Mouse (Mus musculus) erythroid progenitor cell, adult 5-6 weeks (primary cell): Measurements from ENCODE around the gene Zfp580. TPM values are rescaled to one million over a fixed set of nuclear protein-coding genes. Genes with fewer than 3 reads are reported as not detected.

Experiments
- ATAC-seq: replicated peaks from 2 replicates; pipeline ENCODE4 v1.8.0; 2016; ENCODE audit warnings: moderate number of reproducible peaks, mild to moderate bottlenecking, moderate TSS enrichment, inconsistent platforms; ENCODE audit not compliant: poor library complexity, low FRiP score, severe bottlenecking
- total RNA-seq, 2 experiments: library from RNA; stranded (forward) in 1 of 2; stranded (reverse) in 1 of 2; fragments of 150-400 nt in 1 of 2; fragments of 186-747, 209-891 nt in 1 of 2; gene quantifications; 2 replicates each; pipeline versions ENCODE4 v1.2.3 to v1.2.4; 2015 to 2017; ENCODE audit warnings: low replicate concordance in 2 of 2

Gene Zfp580
- total RNA-seq, 2 experiments from 2014 or later, result not detected

DNA sequence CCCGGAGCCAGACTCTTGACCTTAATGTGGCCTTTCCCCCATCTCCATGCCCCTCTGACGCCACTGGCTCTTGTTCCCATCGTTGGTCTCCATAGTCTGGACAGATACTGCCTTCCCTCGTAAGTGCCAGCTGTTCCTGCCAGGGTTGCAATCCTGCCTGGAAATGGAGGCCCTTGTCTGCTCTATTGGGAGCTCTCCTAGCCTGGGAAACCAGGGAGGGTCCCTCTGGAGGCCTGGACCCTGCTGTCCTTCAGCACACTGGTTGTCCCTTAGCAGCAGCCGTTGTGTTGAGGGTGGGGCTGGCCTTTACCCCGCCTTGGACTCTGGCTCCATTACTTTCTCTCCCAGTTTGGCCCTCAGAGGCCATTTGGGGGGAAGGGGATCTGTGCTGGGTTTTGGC, 41.0 kb downstream of the Zfp580 start:
- ATAC-seq, result no peak

DNA sequence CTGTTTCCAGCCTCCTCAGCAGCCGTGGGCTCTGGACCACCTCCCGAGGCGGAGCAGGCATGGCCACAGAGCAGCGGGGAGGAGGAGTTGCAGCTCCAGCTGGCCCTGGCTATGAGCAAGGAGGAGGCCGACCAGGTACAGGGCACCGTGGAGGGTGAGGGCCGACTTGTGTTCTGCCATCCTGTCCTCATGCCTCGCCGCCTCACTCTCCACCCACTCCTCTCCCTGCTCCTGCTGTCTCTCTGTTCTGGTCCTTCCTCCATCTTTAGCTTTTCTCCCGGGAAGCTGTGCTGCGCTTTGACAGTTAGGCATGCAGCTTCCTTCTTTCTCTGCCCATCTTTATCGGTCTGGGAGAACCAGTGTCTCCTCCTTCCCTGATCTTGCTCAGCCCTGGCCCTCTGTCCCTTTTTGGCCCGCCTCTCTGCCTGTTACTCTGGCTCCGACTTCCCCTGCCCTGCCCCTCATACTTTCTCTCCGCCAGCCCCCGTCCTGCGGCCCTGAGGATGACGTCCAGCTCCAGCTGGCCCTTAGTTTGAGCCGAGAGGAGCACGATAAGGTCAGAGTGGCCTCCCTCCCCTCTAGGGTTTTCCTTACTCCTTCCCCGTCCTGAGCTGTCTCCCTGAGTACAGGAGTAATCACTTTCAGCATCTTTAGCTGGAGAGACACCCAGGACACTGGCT, 41.6 kb downstream of the Zfp580 start:
- ATAC-seq, result no peak

DNA sequence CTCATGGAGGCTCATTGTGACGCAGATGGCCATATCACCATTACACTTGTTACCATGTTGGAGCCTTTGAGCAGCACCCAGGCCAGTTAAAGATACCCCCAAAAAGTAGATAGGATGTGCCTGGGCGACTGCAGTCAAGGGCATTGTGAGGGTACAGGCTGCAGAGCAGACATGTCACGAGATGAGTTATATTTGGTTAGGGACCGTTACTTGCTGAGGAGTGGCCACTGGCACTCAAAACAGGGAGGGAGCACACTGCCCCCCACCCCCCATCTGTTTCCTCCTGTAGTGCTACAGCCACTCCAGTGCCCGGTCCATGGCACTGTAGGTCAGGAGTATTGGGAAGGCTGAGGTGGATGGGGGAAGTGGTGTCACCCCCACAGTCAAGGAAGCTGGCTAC, 47.4 kb downstream of the Zfp580 start:
- no peak for ATAC-seq

DNA sequence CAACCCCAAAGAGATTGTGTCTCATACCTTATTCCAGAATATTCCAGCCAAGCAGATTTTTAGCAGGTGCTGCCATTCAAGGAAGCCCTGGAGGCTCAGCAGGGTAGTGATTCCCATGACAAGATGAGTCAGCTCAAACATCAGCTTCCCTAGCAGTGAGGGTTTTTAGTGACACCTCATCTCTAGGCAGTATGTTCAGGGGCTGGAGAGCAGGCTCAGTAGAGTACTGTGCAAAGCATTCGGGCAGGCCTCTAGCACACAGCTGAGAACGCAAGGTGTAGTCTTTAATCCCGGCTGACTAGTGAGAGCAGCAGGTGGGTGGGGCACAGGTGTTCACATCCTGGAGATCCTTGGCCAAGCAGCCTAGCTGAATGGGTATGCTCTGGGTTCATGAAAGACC, 48.5 kb downstream of the Zfp580 start:
- no peak for ATAC-seq

DNA sequence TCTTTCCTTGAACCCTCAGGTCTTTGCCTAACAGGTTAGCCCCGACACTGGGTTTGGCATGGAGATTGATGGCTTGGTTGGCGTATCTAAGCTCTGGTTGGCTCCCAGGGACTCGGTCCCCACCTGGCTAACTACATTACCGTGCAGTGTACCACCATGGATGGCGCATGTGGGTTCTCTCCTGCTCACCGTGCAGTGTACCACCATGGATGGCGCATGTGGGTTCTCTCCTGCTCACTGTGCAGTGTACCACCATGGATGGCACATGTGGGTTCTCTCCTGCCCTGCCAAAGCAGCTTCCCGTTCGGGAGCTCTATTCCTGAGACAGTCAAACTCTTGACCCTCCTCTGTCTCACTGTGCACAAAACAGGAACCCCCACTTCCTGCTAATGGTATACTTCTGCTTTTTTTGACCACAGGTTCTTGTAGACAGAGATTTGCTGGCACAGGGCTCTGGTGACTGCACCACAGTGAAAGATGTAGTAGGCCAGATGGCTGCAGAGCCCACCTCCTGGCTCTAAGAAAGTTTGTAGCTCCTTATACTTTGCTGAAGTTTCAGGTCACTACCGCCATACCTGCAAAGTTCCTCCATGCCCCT, 49.8 kb downstream of the Zfp580 start:
- no peak for ATAC-seq

DNA sequence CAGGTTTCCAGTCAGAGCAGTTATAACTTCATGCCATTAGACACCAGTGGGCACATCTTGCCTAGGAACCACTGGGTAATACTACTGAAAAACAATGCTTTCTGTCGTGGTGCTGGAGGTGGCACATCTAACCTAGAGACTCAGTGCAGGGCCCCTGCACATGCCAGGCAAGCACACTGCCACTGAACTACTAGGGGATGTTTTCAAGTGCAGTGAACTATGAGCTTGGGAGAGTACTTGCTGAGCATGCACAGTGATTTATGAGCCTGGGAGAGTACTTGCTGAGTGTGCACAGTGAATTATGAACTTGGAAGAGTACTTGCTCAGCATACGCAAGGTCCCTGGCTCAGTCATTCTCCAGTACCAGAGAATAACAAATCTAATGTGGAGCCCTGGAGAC, 51.2 kb downstream of the Zfp580 start:
- ATAC-seq, result no peak

Other genes starting within 250 kb of the Zfp580 start
- gene Ube2s, start 238.9 kb upstream of the Zfp580 start, total RNA-seq (2015; ENCODE audit: low replicate concordance), result 686 and 831 TPM in 2 replicates
- 310 and 437 TPM in 2 replicates for gene Ube2s, start 238.9 kb upstream of the Zfp580 start, total RNA-seq (2017; ENCODE audit: low replicate concordance)
- not detected in 2 replicates for gene Shisa7, start 206.8 kb upstream of the Zfp580 start, total RNA-seq (2015; ENCODE audit: low replicate concordance)
- not detected in 2 replicates for gene Shisa7, start 206.8 kb upstream of the Zfp580 start, total RNA-seq (2017; ENCODE audit: low replicate concordance)
- gene Isoc2b, start 181.3 kb upstream of the Zfp580 start, total RNA-seq (2015; ENCODE audit: low replicate concordance), result not detected in 2 replicates
- gene Isoc2b, start 181.3 kb upstream of the Zfp580 start, total RNA-seq (2017; ENCODE audit: low replicate concordance), result 1.5 TPM in 1 of 2 replicates, not detected in the other
- 2.2 TPM in 1 of 2 replicates, not detected in the other for gene Isoc2a, start 174.4 kb upstream of the Zfp580 start, total RNA-seq (2015; ENCODE audit: low replicate concordance)
- gene Isoc2a, start 174.4 kb upstream of the Zfp580 start, total RNA-seq (2017; ENCODE audit: low replicate concordance), result 0.26 and 1.8 TPM in 2 replicates
- gene Gm36210, start 145.0 kb upstream of the Zfp580 start, total RNA-seq (2015; ENCODE audit: low replicate concordance), result not detected in 2 replicates
- gene Gm36210, start 145.0 kb upstream of the Zfp580 start, total RNA-seq (2017; ENCODE audit: low replicate concordance), result not detected in 2 replicates
- gene Zfp628, start 136.3 kb upstream of the Zfp580 start, total RNA-seq (2015; ENCODE audit: low replicate concordance), result 7.1 and 8.6 TPM in 2 replicates
- 4.6 and 11.6 TPM in 2 replicates for gene Zfp628, start 136.3 kb upstream of the Zfp580 start, total RNA-seq (2017; ENCODE audit: low replicate concordance)
- 2.9 TPM in 1 of 2 replicates, not detected in the other for gene Nat14, start 129.5 kb upstream of the Zfp580 start, total RNA-seq (2015; ENCODE audit: low replicate concordance)
- 0.64 and 4.4 TPM in 2 replicates for gene Nat14, start 129.5 kb upstream of the Zfp580 start, total RNA-seq (2017; ENCODE audit: low replicate concordance)
- not detected in 2 replicates for gene Ssc5d, start 125.8 kb upstream of the Zfp580 start, total RNA-seq (2015; ENCODE audit: low replicate concordance)
- gene Ssc5d, start 125.8 kb upstream of the Zfp580 start, total RNA-seq (2017; ENCODE audit: low replicate concordance), result not detected in 2 replicates
- not detected in 2 replicates for gene Sbk2, start 87.1 kb upstream of the Zfp580 start, total RNA-seq (2015; ENCODE audit: low replicate concordance)
- gene Sbk2, start 87.1 kb upstream of the Zfp580 start, total RNA-seq (2017; ENCODE audit: low replicate concordance), result not detected in 2 replicates
- gene Sbk3, start 80.4 kb upstream of the Zfp580 start, total RNA-seq (2015; ENCODE audit: low replicate concordance), result not detected in 2 replicates
- not detected in 2 replicates for gene Sbk3, start 80.4 kb upstream of the Zfp580 start, total RNA-seq (2017; ENCODE audit: low replicate concordance)
- 9.2 TPM in 1 of 2 replicates, not detected in the other for gene Zfp579, start 55.4 kb upstream of the Zfp580 start, total RNA-seq (2015; ENCODE audit: low replicate concordance)
- gene Zfp579, start 55.4 kb upstream of the Zfp580 start, total RNA-seq (2017; ENCODE audit: low replicate concordance), result 1.8 TPM in 1 of 2 replicates, not detected in the other
- 4.7 and 16.3 TPM in 2 replicates for gene Zfp524, start 37.1 kb upstream of the Zfp580 start, total RNA-seq (2015; ENCODE audit: low replicate concordance)
- 0.64 and 3.2 TPM in 2 replicates for gene Zfp524, start 37.1 kb upstream of the Zfp580 start, total RNA-seq (2017; ENCODE audit: low replicate concordance)
- gene Fiz1, start 36.8 kb upstream of the Zfp580 start, total RNA-seq (2015; ENCODE audit: low replicate concordance), result 11.9 and 14.7 TPM in 2 replicates
- gene Fiz1, start 36.8 kb upstream of the Zfp580 start, total RNA-seq (2017; ENCODE audit: low replicate concordance), result 5.6 and 9.1 TPM in 2 replicates
- 5.0 TPM in 1 of 2 replicates, not detected in the other for gene Gm44973, start 36.0 kb upstream of the Zfp580 start, total RNA-seq (2015; ENCODE audit: low replicate concordance)
- gene Gm44973, start 36.0 kb upstream of the Zfp580 start, total RNA-seq (2017; ENCODE audit: low replicate concordance), result 1.4 TPM in 1 of 2 replicates, not detected in the other
- gene Zfp865, start 31.2 kb upstream of the Zfp580 start, total RNA-seq (2015; ENCODE audit: low replicate concordance), result 9.0 and 9.2 TPM in 2 replicates
- 6.3 and 7.6 TPM in 2 replicates for gene Zfp865, start 31.2 kb upstream of the Zfp580 start, total RNA-seq (2017; ENCODE audit: low replicate concordance)
- not detected in 2 replicates for gene Ccdc106, start 31.0 kb upstream of the Zfp580 start, total RNA-seq (2015; ENCODE audit: low replicate concordance)
- not detected in 2 replicates for gene Ccdc106, start 31.0 kb upstream of the Zfp580 start, total RNA-seq (2017; ENCODE audit: low replicate concordance)
- not detected in 2 replicates for gene 4632433K11Rik, start 17.4 kb upstream of the Zfp580 start, total RNA-seq (2015; ENCODE audit: low replicate concordance)
- gene 4632433K11Rik, start 17.4 kb upstream of the Zfp580 start, total RNA-seq (2017; ENCODE audit: low replicate concordance), result not detected in 2 replicates
- gene Zfp784, start 13.1 kb upstream of the Zfp580 start, total RNA-seq (2015; ENCODE audit: low replicate concordance), result 0.42 and 1.8 TPM in 2 replicates
- gene Zfp784, start 13.1 kb upstream of the Zfp580 start, total RNA-seq (2017; ENCODE audit: low replicate concordance), result 0.90 TPM in 1 of 2 replicates, not detected in the other
- gene U2af2, start 10.6 kb downstream of the Zfp580 start, total RNA-seq (2015; ENCODE audit: low replicate concordance), result 93.0 and 138 TPM in 2 replicates
- gene U2af2, start 10.6 kb downstream of the Zfp580 start, total RNA-seq (2017; ENCODE audit: low replicate concordance), result 83.8 and 99.2 TPM in 2 replicates
- gene Epn1, start 28.7 kb downstream of the Zfp580 start, total RNA-seq (2015; ENCODE audit: low replicate concordance), result 84.3 and 88.3 TPM in 2 replicates
- gene Epn1, start 28.7 kb downstream of the Zfp580 start, total RNA-seq (2017; ENCODE audit: low replicate concordance), result 75.9 and 127 TPM in 2 replicates
- not detected in 2 replicates for gene Rfpl4, start 65.4 kb downstream of the Zfp580 start, total RNA-seq (2015; ENCODE audit: low replicate concordance)
- not detected in 2 replicates for gene Rfpl4, start 65.4 kb downstream of the Zfp580 start, total RNA-seq (2017; ENCODE audit: low replicate concordance)
- not detected in 2 replicates for gene Rasl2-9, start 74.4 kb downstream of the Zfp580 start, total RNA-seq (2015; ENCODE audit: low replicate concordance)
- not detected in 2 replicates for gene Rasl2-9, start 74.4 kb downstream of the Zfp580 start, total RNA-seq (2017; ENCODE audit: low replicate concordance)
- gene Vmn1r55, start 98.1 kb downstream of the Zfp580 start, total RNA-seq (2015; ENCODE audit: low replicate concordance), result not detected in 2 replicates
- gene Vmn1r55, start 98.1 kb downstream of the Zfp580 start, total RNA-seq (2017; ENCODE audit: low replicate concordance), result 0.13 TPM in 1 of 2 replicates, not detected in the other
- gene Vmn1r56, start 145.2 kb downstream of the Zfp580 start, total RNA-seq (2015; ENCODE audit: low replicate concordance), result not detected in 2 replicates
- not detected in 2 replicates for gene Vmn1r56, start 145.2 kb downstream of the Zfp580 start, total RNA-seq (2017; ENCODE audit: low replicate concordance)
- gene Vmn1r57, start 167.0 kb downstream of the Zfp580 start, total RNA-seq (2015; ENCODE audit: low replicate concordance), result not detected in 2 replicates
- not detected in 2 replicates for gene Vmn1r57, start 167.0 kb downstream of the Zfp580 start, total RNA-seq (2017; ENCODE audit: low replicate concordance)